Mouse (Mus musculus) forebrain, embryonic 16.5 days (tissue): ENCODE measurements around the gene Tmem115. TPM values are rescaled to one million over a fixed set of nuclear protein-coding genes. Genes with fewer than 3 reads are reported as not detected.
A peak's percentile ranks its signal among the peaks of the same experiment; 100 is the strongest.
"Not testable (repeated sequence)": the region's sequence is repeated elsewhere in the genome, so short reads cannot be mapped to it uniquely, and the experiment has no call there.

ENCODE experiments used
- ATAC-seq: fragments of 200-750 bp; cut with Nextera tagmentation; 2 replicates; pipeline ENCODE4 v1.8.0; 2017; ENCODE audit warnings: mild to moderate bottlenecking, moderate library complexity
- H3K27ac ChIP-seq: fragments of 300-500 bp; sonication (generic); 2 replicates; pipeline ENCODE4 v1.5.1; 2014; ENCODE audit warnings: low read length, control low read depth
- H3K27me3 ChIP-seq: fragments of 300-500 bp; sonication (generic); replicated peaks from 2 replicates; pipeline ENCODE4 v1.6.1; 2014; ENCODE audit warnings: low read length; ENCODE audit not compliant: control insufficient read depth, insufficient read depth
- H3K36me3 ChIP-seq: fragments of 300-500 bp; sonication (generic); 2 replicates; pipeline ENCODE4 v1.6.1; 2014; ENCODE audit not compliant: control insufficient read depth, insufficient read depth
- H3K4me1 ChIP-seq: fragments of 300-500 bp; sonication (generic); replicated peaks from 2 replicates; pipeline ENCODE4 v1.6.1; 2014; ENCODE audit warnings: low read length; ENCODE audit not compliant: control insufficient read depth, insufficient read depth
- H3K4me2 ChIP-seq: fragments of 300-500 bp; sonication (generic); 2 replicates; pipeline ENCODE4 v1.6.1; 2014; ENCODE audit warnings: mild to moderate bottlenecking, low read length, control low read depth
- H3K4me3 ChIP-seq: fragments of 300-500 bp; sonication (generic); replicated peaks from 2 replicates; pipeline ENCODE4 v1.5.1; 2014; ENCODE audit warnings: mild to moderate bottlenecking, low read length, control low read depth
- H3K9ac ChIP-seq: fragments of 300-500 bp; sonication (generic); replicated peaks from 2 replicates; pipeline ENCODE4 v1.6.1; 2014; ENCODE audit warnings: low read depth, low read length, control low read depth
- H3K9me3 ChIP-seq: fragments of 300-500 bp; sonication (generic); 2 replicates; pipeline ENCODE4 v1.6.1; 2016; ENCODE audit warnings: low read length; ENCODE audit not compliant: control insufficient read depth
- WGBS: fragments of 180-500 bp; shearing (Covaris S2); extraction: QIAGEN DNeasy Blood & Tissue Kit; methylation state at CpG from one replicate; pipeline ENCODE4 v1.1.7; 2014; 5-methylcytosine and 5-hydroxymethylcytosine counted together
- polyA plus RNA-seq: library from polyadenylated mRNA; unstranded; fragments of >200 nt; fragmentation: Nextera tagmentation; extraction: Ambion mirVana; gene quantifications from 2 replicates; pipeline ENCODE4 v1.2.1, GENCODE M21; 2015

Gene Tmem115
- polyA plus RNA-seq, 1 experiment from 2014 or later, result 41.9 TPM

GRCm38 (mm10) chr9:107572327-107572662 lies 38.5 kb downstream of the Tmem115 start:
- H3K36me3 ChIP-seq, result peaks cover 27% of the 10 kb centered on the region
- no peak for ATAC-seq
- H3K9ac ChIP-seq, result no peak overlapping the region
- 92% methylated on average over 2 of the region's 2 CpGs for WGBS
- peaks cover 41% of the 10 kb centered on the region for H3K4me1 ChIP-seq
- no peak overlapping the region for H3K4me3 ChIP-seq
- H3K27ac ChIP-seq, result no peak overlapping the region
- no peaks in the 10 kb centered on the region for H3K27me3 ChIP-seq
- H3K4me2 ChIP-seq, result no peak overlapping the region
- H3K9me3 ChIP-seq, result no peaks in the 10 kb centered on the region

GRCm38 (mm10) chr9:107573774-107574173 lies 40.0 kb downstream of the Tmem115 start:
- Histone ChIP-seq H3K36me3 (peaks cover 27% of the 10 kb centered on the region), H3K4me1 (peaks cover 32% of the 10 kb centered on the region)
- not testable (repeated sequence) for H3K27me3 ChIP-seq, H3K4me2 ChIP-seq, H3K27ac ChIP-seq, H3K9me3 ChIP-seq, H3K4me3 ChIP-seq, H3K9ac ChIP-seq, ATAC-seq
- WGBS, result 80% methylated on average over 6 of the region's 6 CpGs

GRCm38 (mm10) chr9:107575579-107576356 lies 42.0 kb downstream of the Tmem115 start:
- Histone ChIP-seq H3K27ac (no peak overlapping the region), H3K4me1 (peaks cover 35% of the 10 kb centered on the region), H3K9ac (no peak overlapping the region), H3K9me3 (no peaks in the 10 kb centered on the region), H3K4me2 (no peak overlapping the region), H3K27me3 (no peaks in the 10 kb centered on the region), H3K36me3 (peaks cover 27% of the 10 kb centered on the region), H3K4me3 (no peak overlapping the region)
- ATAC-seq, result no peak
- WGBS, result 88% methylated on average over 14 of the region's 14 CpGs

GRCm38 (mm10) chr9:107576357-107577107 lies 42.8 kb downstream of the Tmem115 start, which contains the start of gene Hyal1:
TSS of gene Hyal1 (plus strand) at chr9:107576927.
- Histone ChIP-seq H3K9ac (0 out of 2 replicates have a peak within 1 kb of the TSS, but pooled peaks have one; percentile 27), H3K4me3 (peak within 1 kb of the TSS; percentile 17), H3K9me3 (no peaks in the 10 kb centered on the region), H3K4me1 (peaks cover 34% of the 10 kb centered on the region), H3K27me3 (no peaks in the 10 kb centered on the region), H3K4me2 (peak within 1 kb of the TSS; percentile 32; the same call in 1 of the 2 replicates), H3K27ac (0 out of 2 replicates have a peak within 1 kb of the TSS, but pooled peaks have one; percentile 16), H3K36me3 (peaks cover 27% of the 10 kb centered on the region)
- peak; percentile 63 for ATAC-seq
- WGBS, result 26% methylated on average over 16 of the region's 16 CpGs

- Histone ChIP-seq H3K27ac (no peak overlapping the region), H3K4me3 (no peak overlapping the region), H3K9me3 (no peaks in the 10 kb centered on the region), H3K4me1 (peaks cover 29% of the 10 kb centered on the region), H3K36me3 (peaks cover 14% of the 10 kb centered on the region; the same call in 1 of the 2 replicates), H3K4me2 (no peak overlapping the region), H3K9ac (no peak overlapping the region), H3K27me3 (no peaks in the 10 kb centered on the region)
- ATAC-seq, result no peak
- WGBS, result 90% methylated on average over 10 of the region's 10 CpGs
Measured at GRCm38 (mm10) chr9:107577871-107578270, 44.1 kb downstream of the Tmem115 start.

GRCm38 (mm10) chr9:107578587-107578986 lies 44.8 kb downstream of the Tmem115 start, which contains the start of gene Naa80:
TSS of gene Naa80 (plus strand) at chr9:107578887.
- Histone ChIP-seq H3K9ac (no peak within 1 kb of the TSS), H3K9me3 (no peaks in the 10 kb centered on the region), H3K27ac (peak within 1 kb of the TSS; percentile 92), H3K36me3 (peaks cover 10% of the 10 kb centered on the region; the same call in 1 of the 2 replicates), H3K4me1 (peaks cover 29% of the 10 kb centered on the region), H3K27me3 (no peaks in the 10 kb centered on the region), H3K4me2 (no peak within 1 kb of the TSS), H3K4me3 (no peak within 1 kb of the TSS)
- WGBS, result 88% methylated on average over 3 of the region's 3 CpGs
- no peak for ATAC-seq

GRCm38 (mm10) chr9:107579023-107579900 lies 45.5 kb downstream of the Tmem115 start:
- no peaks in the 10 kb centered on the region for H3K9me3 ChIP-seq
- no peak for ATAC-seq
- H3K36me3 ChIP-seq, result peaks cover 8% of the 10 kb centered on the region; the same call in 1 of the 2 replicates
- 93% methylated on average over 14 of the region's 14 CpGs for WGBS
- no peak overlapping the region for H3K9ac ChIP-seq
- H3K27ac ChIP-seq, result peak overlapping the region; percentile 92
- H3K27me3 ChIP-seq, result no peaks in the 10 kb centered on the region
- peaks cover 29% of the 10 kb centered on the region for H3K4me1 ChIP-seq
- no peak overlapping the region for H3K4me2 ChIP-seq
- no peak overlapping the region for H3K4me3 ChIP-seq

- Histone ChIP-seq H3K9me3 (no peaks in the 10 kb centered on the region), H3K27ac (peak within 1 kb of the TSS; percentile 92), H3K4me3 (peak within 1 kb of the TSS; percentile 74), H3K4me1 (peaks cover 29% of the 10 kb centered on the region), H3K36me3 (no peaks in the 10 kb centered on the region), H3K27me3 (no peaks in the 10 kb centered on the region), H3K4me2 (peak within 1 kb of the TSS; percentile 99), H3K9ac (peak within 1 kb of the TSS; percentile 84)
- under 1% methylated on average over 32 of the region's 32 CpGs for WGBS
- peak; percentile 86 for ATAC-seq
Measured at GRCm38 (mm10) chr9:107580501-107581317, 47.0 kb downstream of the Tmem115 start, which contains the start of gene Hyal3. TSS of gene Hyal3 (plus strand) at chr9:107580818.
